Comparison of ENCODE assay signal across 8 mouse cellular contexts in genomic region chr12:80014598-80014983, GRCm38 (mm10).
DNase-seq lines count a peak whose midpoint lies in the region; ATAC-seq and TF ChIP-seq lines count a peak whose summit lies in the region.

No protein-coding gene starts in this region.

- H3K9me3 ChIP-seq in heart, embryonic 15.5 days (replicated peaks) = no peaks in the 10 kb centered on the region
- no peaks in the 10 kb centered on the region for H3K9me3 ChIP-seq in intestine, postnatal 0 days (ENCODE audit: control insufficient read depth)
- H3K9me3 ChIP-seq in midbrain, postnatal 0 days (ENCODE audit: low read length) = no peaks in the 10 kb centered on the region

- no peak for DNase-seq in heart, postnatal 25 days (ENCODE audit: low spot score)
- no peak for DNase-seq in midbrain, postnatal 0 days (ENCODE audit: low spot score)
- no peak for DNase-seq in yolk sac, embryonic 10.5 days (ENCODE audit: low spot score)
- no peak for DNase-seq in adrenal gland, postnatal 14 days
- DNase-seq in right cerebral cortex, postnatal 10 days (ENCODE audit: low spot score in 2 of 2) = no peak

- no peak overlapping the region for H3K4me3 ChIP-seq in heart, embryonic 15.5 days
- H3K4me3 ChIP-seq in embryonic fibroblast, embryonic 13.5 days (ENCODE audit: insufficient read depth, low read length) = no peak overlapping the region
- H3K4me3 ChIP-seq in intestine, postnatal 0 days (ENCODE audit: low read depth, low read length) = no peak overlapping the region
- peak overlapping the region; percentile 6; the same call in 1 of the 2 replicates for H3K4me3 ChIP-seq in midbrain, postnatal 0 days (ENCODE audit: low read depth, low read length)

- H3K9ac ChIP-seq in heart, embryonic 15.5 days = no peak overlapping the region
- H3K9ac ChIP-seq in intestine, postnatal 0 days (ENCODE audit: low read depth, low read length) = no peak overlapping the region
- H3K9ac ChIP-seq in midbrain, postnatal 0 days (replicated peaks; ENCODE audit: low read length, poor library complexity, severe bottlenecking) = 0 out of 2 replicates have a peak overlapping the region, but pooled peaks have one; percentile 36

- peaks cover 58% of the 10 kb centered on the region for H3K4me1 ChIP-seq in heart, embryonic 15.5 days (replicated peaks)
- peaks cover 5% of the 10 kb centered on the region for H3K4me1 ChIP-seq in embryonic fibroblast, embryonic 13.5 days (ENCODE audit: control insufficient read depth, insufficient read depth, low read length)
- 0 out of 2 replicates have a peak, but pooled peaks cover 8% of the 10 kb centered on the region for H3K4me1 ChIP-seq in intestine, postnatal 0 days (replicated peaks; ENCODE audit: control insufficient read depth, insufficient read depth, low read length)
- H3K4me1 ChIP-seq in midbrain, postnatal 0 days (ENCODE audit: insufficient read depth, low read length) = peaks cover 7% of the 10 kb centered on the region; the same call in 1 of the 2 replicates

- H3K27ac ChIP-seq in heart, embryonic 15.5 days = peak overlapping the region; percentile 73
- peak overlapping the region; percentile 86 for H3K27ac ChIP-seq in embryonic fibroblast, embryonic 13.5 days (ENCODE audit: insufficient read depth, low read length)
- H3K27ac ChIP-seq in intestine, postnatal 0 days (ENCODE audit: low read depth, low read length) = no peak overlapping the region
- peak overlapping the region; percentile 26; the same call in 1 of the 2 replicates for H3K27ac ChIP-seq in midbrain, postnatal 0 days (ENCODE audit: low read depth, low read length)

- no peaks in the 10 kb centered on the region for H3K27me3 ChIP-seq in heart, embryonic 15.5 days
- no peaks in the 10 kb centered on the region for H3K27me3 ChIP-seq in intestine, postnatal 0 days (replicated peaks; ENCODE audit: control insufficient read depth, insufficient read depth, low read length)
- H3K27me3 ChIP-seq in midbrain, postnatal 0 days (ENCODE audit: insufficient read depth, low read length) = no peaks in the 10 kb centered on the region

- no peaks in the 10 kb centered on the region for H3K36me3 ChIP-seq in heart, embryonic 15.5 days
- no peaks in the 10 kb centered on the region for H3K36me3 ChIP-seq in intestine, postnatal 0 days (ENCODE audit: control insufficient read depth, insufficient read depth)
- no peaks in the 10 kb centered on the region for H3K36me3 ChIP-seq in midbrain, postnatal 0 days (ENCODE audit: insufficient read depth, low read length)

- TF ChIP-seq POLR2A in embryonic fibroblast, embryonic 13.5 days (IDR thresholded peaks at IDR 0.05; ENCODE audit: low read depth, low read length) = 0 out of 2 replicates have a peak, but pooled peaks have one; percentile 7

- TF ChIP-seq CTCF in embryonic fibroblast, embryonic 13.5 days (IDR thresholded peaks at IDR 0.05; ENCODE audit: borderline replicate concordance, insufficient read depth, low read length) = no peak
- TF ChIP-seq CTCF in intestine, postnatal 0 days (IDR thresholded peaks at IDR 0.05; ENCODE audit: low read depth) = no peak
- no peak for TF ChIP-seq CTCF in midbrain, postnatal 0 days (IDR thresholded peaks at IDR 0.05)

- WGBS in heart, embryonic 15.5 days = 51% methylated on average over 7 of the region's 7 CpGs
- 68% methylated on average over 7 of the region's 7 CpGs for WGBS in intestine, postnatal 0 days
- WGBS in midbrain, postnatal 0 days = 33% methylated on average over 7 of the region's 7 CpGs

- intact Hi-C loops in heart, postnatal 25 days (cut with DNase I) = no loop called here

- peak overlapping the region; percentile 25; the same call in 1 of the 2 replicates for H3K4me2 ChIP-seq in heart, embryonic 15.5 days
- H3K4me2 ChIP-seq in intestine, postnatal 0 days (replicated peaks; ENCODE audit: low read depth) = peak overlapping the region; percentile 39; the same call in 1 of the 2 replicates
- H3K4me2 ChIP-seq in midbrain, postnatal 0 days (ENCODE audit: low read depth, low read length, poor library complexity, severe bottlenecking) = peak overlapping the region; percentile 28

- ATAC-seq in heart, embryonic 15.5 days (replicated peaks; ENCODE audit: insufficient number of reproducible peaks, insufficient read depth, low FRiP score, low read depth) = no peak
- no peak for ATAC-seq in intestine, postnatal 0 days
- ATAC-seq in midbrain, postnatal 0 days (ENCODE audit: low FRiP score) = peak; percentile 10; the same call in 1 of the 2 replicates
